In genomic region chr4:28659478-28659877, GRCm38 (mm10) we compare ENCODE assay signal across 25 mouse cellular contexts.
"Had no signal": no experiment of that assay in that cellular context is flagged by ENCODE, and none has a peak within 500 bp of the region (broad histone marks: within the 10 kb centered on the region; RNA-seq: fewer than 3 reads in every experiment).

No protein-coding gene starts in this region.

- H3K4me2 ChIP-seq: limb, embryonic 13.5 days; liver, embryonic 12.5 days; liver, embryonic 15.5 days; lung, embryonic 15.5 days; neural tube, embryonic 12.5 days; neural tube, embryonic 15.5 days had no signal

- H3K4me1 ChIP-seq: limb, embryonic 13.5 days; liver, embryonic 12.5 days; liver, embryonic 15.5 days; lung, embryonic 15.5 days; megakaryocyte, embryonic 14.5 days; neural tube, embryonic 12.5 days; neural tube, embryonic 15.5 days had no signal

- H3K27me3 ChIP-seq: limb, embryonic 13.5 days; liver, embryonic 12.5 days; liver, embryonic 15.5 days; lung, embryonic 15.5 days; megakaryocyte, embryonic 14.5 days; neural tube, embryonic 12.5 days; neural tube, embryonic 15.5 days had no signal

- H3K9ac ChIP-seq: limb, embryonic 13.5 days; liver, embryonic 12.5 days; liver, embryonic 15.5 days; lung, embryonic 15.5 days; neural tube, embryonic 12.5 days; neural tube, embryonic 15.5 days had no signal

- H3K36me3 ChIP-seq: limb, embryonic 13.5 days; liver, embryonic 12.5 days; liver, embryonic 15.5 days; lung, embryonic 15.5 days; neural tube, embryonic 12.5 days; neural tube, embryonic 15.5 days had no signal

- DNase-seq: kidney, adult 18-20 months; kidney, adult 9 months; kidney, postnatal 36 days; layer of hippocampus, postnatal 36 days; liver; lung, adult 18-20 months; lung, postnatal 10 days; lung, postnatal 36 days; right cerebral cortex, adult 18-20 months; right cerebral cortex, postnatal 14 days; right cerebral cortex, postnatal 4 days; thymus, adult 2 months; thymus, postnatal 14 days; thymus, postnatal 4 days had no signal

- H3K9me3 ChIP-seq: limb, embryonic 13.5 days; liver, embryonic 12.5 days; liver, embryonic 15.5 days; lung, embryonic 15.5 days; neural tube, embryonic 12.5 days; neural tube, embryonic 15.5 days had no signal

- H3K4me3 ChIP-seq: left cerebral cortex, adult 2 months; limb, embryonic 13.5 days; liver, embryonic 12.5 days; liver, embryonic 15.5 days; lung, embryonic 15.5 days; megakaryocyte, embryonic 14.5 days; neural tube, embryonic 12.5 days; neural tube, embryonic 15.5 days had no signal

- ATAC-seq: intestine, embryonic 16.5 days; liver, embryonic 12.5 days had no signal

- H3K27ac ChIP-seq: kidney, postnatal 0 days; left cerebral cortex, adult 2 months; limb, embryonic 13.5 days; liver, embryonic 12.5 days; liver, embryonic 15.5 days; lung, embryonic 15.5 days; neural tube, embryonic 12.5 days; neural tube, embryonic 15.5 days; stomach, postnatal 0 days had no signal
